Mouse (Mus musculus): ENCODE results near the gene Tspan5. TPM values are rescaled to one million over a fixed set of nuclear protein-coding genes. Genes with fewer than 3 reads are reported as not detected.

Tspan5 gene
- polyA plus RNA-seq, 1 experiment from 2014 or later: 2.6 TPM

- H3K4me2 ChIP-seq (ENCODE audit: low read depth, low read length): no peak overlapping the region
- no peaks in the 10 kb centered on the region for H3K9me3 ChIP-seq (replicated peaks; ENCODE audit: control insufficient read depth, low read length)
- no peaks in the 10 kb centered on the region for H3K27me3 ChIP-seq (ENCODE audit: control insufficient read depth, insufficient read depth, low read depth, low read length)
- no peak overlapping the region for H3K4me3 ChIP-seq (ENCODE audit: low read depth, low read length)
- ATAC-seq (ENCODE audit: low read depth): no peak
- H3K4me1 ChIP-seq (ENCODE audit: control insufficient read depth, low read depth, low read length): no peaks in the 10 kb centered on the region
- no peak overlapping the region for H3K27ac ChIP-seq (ENCODE audit: low read length)
- 37% methylated on average over 2 of the region's 2 CpGs for WGBS (ENCODE audit: insufficient replicate concordance)
- no peak overlapping the region for H3K9ac ChIP-seq (ENCODE audit: low read depth, low read length)
- no peaks in the 10 kb centered on the region for H3K36me3 ChIP-seq (ENCODE audit: control insufficient read depth, insufficient read depth)
These were observed 27.2 kb upstream of the Tspan5 start for GRCm38 (mm10) chr3:138714788-138715187.

DNA sequence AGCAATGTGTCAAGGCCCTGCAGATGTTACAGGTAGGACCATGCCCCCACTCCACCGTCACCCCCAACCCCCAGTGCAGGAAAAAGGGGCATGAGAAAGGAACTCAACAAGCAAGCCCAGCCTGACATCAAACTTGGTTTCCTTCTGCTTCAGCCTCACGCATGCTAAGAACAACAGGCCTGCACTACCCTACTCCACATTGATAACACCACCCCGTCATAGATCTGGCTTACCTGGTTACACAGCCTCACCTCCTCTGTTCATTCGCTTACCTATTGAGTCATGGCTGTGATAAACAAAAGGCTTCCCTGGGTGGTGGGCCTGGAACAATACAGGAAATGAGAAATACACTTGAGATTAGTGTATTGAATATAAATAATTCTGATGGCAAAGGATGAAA, 26.8 kb upstream of the Tspan5 start:
- WGBS (ENCODE audit: insufficient replicate concordance): 65% methylated on average over 4 of the region's 4 CpGs
- ATAC-seq (ENCODE audit: low read depth): no peak

DNA sequence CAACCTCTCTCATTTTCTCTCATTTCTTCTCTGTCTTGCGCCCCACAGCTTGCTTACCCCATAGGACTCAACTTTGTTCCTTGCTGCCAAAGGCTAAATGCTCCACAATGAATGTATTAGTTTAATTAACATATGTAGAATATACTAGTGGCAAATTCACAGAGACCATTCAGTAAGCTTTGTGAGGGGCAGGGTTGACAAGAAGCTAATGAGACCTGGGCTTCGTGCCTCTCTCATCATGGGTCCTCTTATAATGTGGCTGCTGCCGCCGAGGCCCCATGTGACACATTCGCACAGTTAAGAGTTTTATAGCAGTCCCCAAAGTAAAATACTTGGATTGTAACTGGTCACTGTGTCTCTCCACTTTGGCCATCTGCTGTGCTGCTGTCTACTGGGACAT, 25.0 kb upstream of the Tspan5 start:
- Histone ChIP-seq H3K9ac (ENCODE audit: low read depth, low read length) (no peak overlapping the region), H3K4me3 (ENCODE audit: low read depth, low read length) (no peak overlapping the region), H3K9me3 (replicated peaks; ENCODE audit: control insufficient read depth, low read length) (no peaks in the 10 kb centered on the region), H3K4me2 (ENCODE audit: low read depth, low read length) (no peak overlapping the region), H3K27ac (ENCODE audit: low read length) (no peak overlapping the region), H3K36me3 (ENCODE audit: control insufficient read depth, insufficient read depth) (no peaks in the 10 kb centered on the region), H3K4me1 (ENCODE audit: control insufficient read depth, low read depth, low read length) (no peaks in the 10 kb centered on the region), H3K27me3 (ENCODE audit: control insufficient read depth, insufficient read depth, low read depth, low read length) (no peaks in the 10 kb centered on the region)
- ATAC-seq (ENCODE audit: low read depth): no peak
- 74% methylated on average over 5 of the region's 5 CpGs for WGBS (ENCODE audit: insufficient replicate concordance)

More for the DNA sequence above, 26.8 kb upstream of the Tspan5 start:
- Histone ChIP-seq H3K4me3 (ENCODE audit: low read depth, low read length) (no peak overlapping the region), H3K4me2 (ENCODE audit: low read depth, low read length) (no peak overlapping the region), H3K9me3 (replicated peaks; ENCODE audit: control insufficient read depth, low read length) (no peaks in the 10 kb centered on the region), H3K4me1 (ENCODE audit: control insufficient read depth, low read depth, low read length) (no peaks in the 10 kb centered on the region), H3K9ac (ENCODE audit: low read depth, low read length) (no peak overlapping the region), H3K27ac (ENCODE audit: low read length) (no peak overlapping the region), H3K36me3 (ENCODE audit: control insufficient read depth, insufficient read depth) (no peaks in the 10 kb centered on the region), H3K27me3 (ENCODE audit: control insufficient read depth, insufficient read depth, low read depth, low read length) (no peaks in the 10 kb centered on the region)

- ATAC-seq (ENCODE audit: low read depth): no peak
- WGBS (ENCODE audit: insufficient replicate concordance): 65% methylated on average over 5 of the region's 5 CpGs
- H3K4me2 ChIP-seq (ENCODE audit: low read depth, low read length): no peak overlapping the region
- H3K9ac ChIP-seq (ENCODE audit: low read depth, low read length): no peak overlapping the region
- H3K27me3 ChIP-seq (ENCODE audit: control insufficient read depth, insufficient read depth, low read depth, low read length): no peaks in the 10 kb centered on the region
- H3K36me3 ChIP-seq (ENCODE audit: control insufficient read depth, insufficient read depth): no peaks in the 10 kb centered on the region
- no peaks in the 10 kb centered on the region for H3K4me1 ChIP-seq (ENCODE audit: control insufficient read depth, low read depth, low read length)
- H3K27ac ChIP-seq (ENCODE audit: low read length): no peak overlapping the region
- H3K9me3 ChIP-seq (replicated peaks; ENCODE audit: control insufficient read depth, low read length): no peaks in the 10 kb centered on the region
- no peak overlapping the region for H3K4me3 ChIP-seq (ENCODE audit: low read depth, low read length)
These were observed 19.8 kb upstream of the Tspan5 start for GRCm38 (mm10) chr3:138722152-138722551.

GRCm38 (mm10) chr3:138727571-138727970, 14.4 kb upstream of the Tspan5 start:
- no peaks in the 10 kb centered on the region for H3K36me3 ChIP-seq (ENCODE audit: control insufficient read depth, insufficient read depth)
- H3K4me1 ChIP-seq (ENCODE audit: control insufficient read depth, low read depth, low read length): no peaks in the 10 kb centered on the region
- H3K9ac ChIP-seq (ENCODE audit: low read depth, low read length): no peak overlapping the region
- no peaks in the 10 kb centered on the region for H3K27me3 ChIP-seq (ENCODE audit: control insufficient read depth, insufficient read depth, low read depth, low read length)
- WGBS (ENCODE audit: insufficient replicate concordance): 71% methylated on average over 8 of the region's 8 CpGs
- no peak overlapping the region for H3K27ac ChIP-seq (ENCODE audit: low read length)
- no peak for ATAC-seq (ENCODE audit: low read depth)
- no peak overlapping the region for H3K4me3 ChIP-seq (ENCODE audit: low read depth, low read length)
- no peak overlapping the region for H3K4me2 ChIP-seq (ENCODE audit: low read depth, low read length)
- no peaks in the 10 kb centered on the region for H3K9me3 ChIP-seq (replicated peaks; ENCODE audit: control insufficient read depth, low read length)

- WGBS (ENCODE audit: insufficient replicate concordance): 63% methylated on average over 3 of the region's 3 CpGs
These were observed 13.2 kb upstream of the Tspan5 start for GRCm38 (mm10) chr3:138728840-138729239.

GRCm38 (mm10) chr3:138730812-138731211, 11.2 kb upstream of the Tspan5 start:
- Histone ChIP-seq H3K27me3 (ENCODE audit: control insufficient read depth, insufficient read depth, low read depth, low read length) (no peaks in the 10 kb centered on the region), H3K9ac (ENCODE audit: low read depth, low read length) (no peak overlapping the region), H3K4me3 (ENCODE audit: low read depth, low read length) (no peak overlapping the region), H3K4me1 (ENCODE audit: control insufficient read depth, low read depth, low read length) (no peaks in the 10 kb centered on the region), H3K36me3 (ENCODE audit: control insufficient read depth, insufficient read depth) (no peaks in the 10 kb centered on the region), H3K27ac (ENCODE audit: low read length) (no peak overlapping the region), H3K9me3 (replicated peaks; ENCODE audit: control insufficient read depth, low read length) (no peaks in the 10 kb centered on the region), H3K4me2 (ENCODE audit: low read depth, low read length) (no peak overlapping the region)
- WGBS (ENCODE audit: insufficient replicate concordance): 49% methylated on average over 3 of the region's 3 CpGs
- ATAC-seq (ENCODE audit: low read depth): no peak

More at GRCm38 (mm10) chr3:138728840-138729239, 13.2 kb upstream of the Tspan5 start:
- H3K27ac ChIP-seq (ENCODE audit: low read length): no peak overlapping the region
- no peaks in the 10 kb centered on the region for H3K9me3 ChIP-seq (replicated peaks; ENCODE audit: control insufficient read depth, low read length)
- no peaks in the 10 kb centered on the region for H3K36me3 ChIP-seq (ENCODE audit: control insufficient read depth, insufficient read depth)
- no peaks in the 10 kb centered on the region for H3K4me1 ChIP-seq (ENCODE audit: control insufficient read depth, low read depth, low read length)
- H3K27me3 ChIP-seq (ENCODE audit: control insufficient read depth, insufficient read depth, low read depth, low read length): no peaks in the 10 kb centered on the region
- no peak for ATAC-seq (ENCODE audit: low read depth)
- H3K9ac ChIP-seq (ENCODE audit: low read depth, low read length): no peak overlapping the region
- no peak overlapping the region for H3K4me2 ChIP-seq (ENCODE audit: low read depth, low read length)
- H3K4me3 ChIP-seq (ENCODE audit: low read depth, low read length): no peak overlapping the region

GRCm38 (mm10) chr3:138735760-138736159, 6.2 kb upstream of the Tspan5 start:
- no peak overlapping the region for H3K4me3 ChIP-seq (ENCODE audit: low read depth, low read length)
- H3K27me3 ChIP-seq (ENCODE audit: control insufficient read depth, insufficient read depth, low read depth, low read length): peaks cover 8% of the 10 kb centered on the region
- H3K9ac ChIP-seq (ENCODE audit: low read depth, low read length): no peak overlapping the region
- H3K4me1 ChIP-seq (ENCODE audit: control insufficient read depth, low read depth, low read length): no peaks in the 10 kb centered on the region
- H3K36me3 ChIP-seq (ENCODE audit: control insufficient read depth, insufficient read depth): no peaks in the 10 kb centered on the region
- 81% methylated on average over 5 of the region's 5 CpGs for WGBS (ENCODE audit: insufficient replicate concordance)
- no peak overlapping the region for H3K4me2 ChIP-seq (ENCODE audit: low read depth, low read length)
- no peaks in the 10 kb centered on the region for H3K9me3 ChIP-seq (replicated peaks; ENCODE audit: control insufficient read depth, low read length)
- no peak for ATAC-seq (ENCODE audit: low read depth)
- no peak overlapping the region for H3K27ac ChIP-seq (ENCODE audit: low read length)

GRCm38 (mm10) chr3:138739150-138739700, 2.8 kb upstream of the Tspan5 start:
- Histone ChIP-seq H3K27ac (ENCODE audit: low read length) (no peak overlapping the region), H3K36me3 (ENCODE audit: control insufficient read depth, insufficient read depth) (no peaks in the 10 kb centered on the region), H3K4me2 (ENCODE audit: low read depth, low read length) (no peak overlapping the region), H3K9ac (ENCODE audit: low read depth, low read length) (no peak overlapping the region), H3K9me3 (replicated peaks; ENCODE audit: control insufficient read depth, low read length) (no peaks in the 10 kb centered on the region), H3K4me1 (ENCODE audit: control insufficient read depth, low read depth, low read length) (peaks cover 10% of the 10 kb centered on the region), H3K4me3 (ENCODE audit: low read depth, low read length) (no peak overlapping the region), H3K27me3 (ENCODE audit: control insufficient read depth, insufficient read depth, low read depth, low read length) (peaks cover 37% of the 10 kb centered on the region)
- 51% methylated on average over 4 of the region's 4 CpGs for WGBS (ENCODE audit: insufficient replicate concordance)
- ATAC-seq (ENCODE audit: low read depth): no peak
